16 mouse cellular contexts compared by ENCODE assay signal in the genomic region with DNA sequence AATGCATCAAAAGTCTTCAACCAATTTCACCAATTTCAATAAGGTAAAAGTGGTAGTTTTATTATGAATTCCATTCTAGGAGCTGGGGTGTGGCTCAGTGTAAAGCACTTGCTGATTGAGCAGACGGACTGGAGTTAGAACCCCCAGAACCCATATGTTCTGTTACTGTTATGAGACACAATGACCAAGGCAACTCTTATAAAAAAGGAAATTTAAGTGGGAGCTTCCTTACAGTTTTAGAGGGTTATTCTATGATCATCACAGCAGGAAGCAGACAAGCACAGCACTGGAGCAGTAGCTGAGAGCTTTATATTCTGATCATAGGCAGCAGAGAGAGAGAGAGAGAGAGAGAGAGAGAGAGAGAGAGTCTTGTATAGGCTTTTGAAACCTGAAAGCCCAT.
"Had no signal": no experiment of that assay in that cellular context is flagged by ENCODE, and none has a peak within 500 bp of the region (broad histone marks: within the 10 kb centered on the region; RNA-seq: fewer than 3 reads in every experiment).

No protein-coding gene starts in this region.

- H3K4me1 ChIP-seq: neural tube, embryonic 13.5 days; neural tube, embryonic 15.5 days; stomach, embryonic 15.5 days had no signal

- H3K27ac ChIP-seq: neural tube, embryonic 13.5 days; neural tube, embryonic 15.5 days; stomach, embryonic 15.5 days; stomach, postnatal 0 days had no signal

- H3K9ac ChIP-seq: neural tube, embryonic 13.5 days; neural tube, embryonic 15.5 days; stomach, embryonic 15.5 days had no signal

- H3K4me3 ChIP-seq: neural tube, embryonic 13.5 days; neural tube, embryonic 15.5 days; stomach, embryonic 15.5 days had no signal

- H3K27me3 ChIP-seq: neural tube, embryonic 13.5 days; neural tube, embryonic 15.5 days; stomach, embryonic 15.5 days had no signal

- H3K9me3 ChIP-seq: neural tube, embryonic 13.5 days; neural tube, embryonic 15.5 days; stomach, embryonic 15.5 days had no signal

- DNase-seq: retina, postnatal 1 day; right cerebral cortex, adult 18-20 months; right cerebral cortex, postnatal 14 days; right cerebral cortex, postnatal 25 days; right cerebral cortex, postnatal 4 days; spleen, adult 18-20 months; thymus, adult 18-20 months; thymus, adult 2 months; thymus, postnatal 14 days; thymus, postnatal 25 days; thymus, postnatal 36 days; thymus, postnatal 4 days had no signal

- H3K36me3 ChIP-seq: neural tube, embryonic 13.5 days; neural tube, embryonic 15.5 days; stomach, embryonic 15.5 days had no signal

- H3K4me2 ChIP-seq: neural tube, embryonic 13.5 days; neural tube, embryonic 15.5 days; stomach, embryonic 15.5 days had no signal
